Mouse (Mus musculus) c-Kit-positive CD71-negative TER-119-negative erythroid progenitor cells, embryonic 14.5 days (primary cell): ENCODE measurements around the gene Pcgf1.

Experiments used
- DNase-seq: peaks from one replicate; pipeline ENCODE4 v3.0.0-alpha.2; 2013; ENCODE audit warnings: low read depth

Pcgf1 gene

DNA sequence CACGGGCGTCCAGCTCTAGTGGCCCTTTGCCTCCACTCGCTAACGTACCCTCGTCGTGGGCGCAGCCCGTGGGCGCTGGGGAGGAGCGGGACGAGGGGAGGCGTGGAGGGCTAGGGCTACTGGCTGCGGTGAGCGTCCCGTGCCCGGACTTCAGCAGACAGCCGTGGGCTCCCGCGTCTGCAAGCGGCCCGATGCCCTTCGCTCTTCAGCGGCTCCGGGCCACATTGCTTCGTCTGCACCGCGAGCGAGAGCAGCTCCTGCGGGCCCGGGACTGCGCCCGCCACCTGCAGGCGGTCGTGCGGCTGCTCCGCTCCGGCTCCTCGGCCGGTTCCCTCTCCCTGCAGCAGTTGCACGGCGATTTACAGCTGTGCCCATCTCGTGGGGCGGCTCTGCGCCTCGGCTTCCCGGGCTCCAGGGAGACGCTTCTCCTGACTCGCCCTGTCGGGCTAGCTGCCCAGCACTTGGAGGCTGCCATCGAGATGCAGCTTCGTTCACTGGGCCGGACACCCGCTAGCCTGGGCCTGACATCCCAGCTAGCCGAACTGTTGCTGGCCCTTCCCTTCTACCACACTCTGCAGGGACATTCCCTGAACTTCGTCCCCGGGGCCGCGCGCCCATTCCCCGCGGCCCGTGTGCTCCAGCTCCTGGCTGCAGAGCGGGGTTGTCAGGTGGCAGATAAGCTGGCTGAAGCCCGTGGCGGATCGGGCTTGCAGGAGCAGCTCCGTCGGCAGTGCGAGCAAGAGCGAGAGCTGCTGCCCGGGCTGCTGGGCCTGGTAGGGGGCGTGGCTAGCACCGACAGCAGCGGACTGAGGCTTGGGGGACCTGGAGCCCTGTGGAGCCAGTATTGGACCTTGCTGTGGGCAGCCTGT is 24.3 kb downstream of the Pcgf1 start:
- DNase-seq, result no peak

DNA sequence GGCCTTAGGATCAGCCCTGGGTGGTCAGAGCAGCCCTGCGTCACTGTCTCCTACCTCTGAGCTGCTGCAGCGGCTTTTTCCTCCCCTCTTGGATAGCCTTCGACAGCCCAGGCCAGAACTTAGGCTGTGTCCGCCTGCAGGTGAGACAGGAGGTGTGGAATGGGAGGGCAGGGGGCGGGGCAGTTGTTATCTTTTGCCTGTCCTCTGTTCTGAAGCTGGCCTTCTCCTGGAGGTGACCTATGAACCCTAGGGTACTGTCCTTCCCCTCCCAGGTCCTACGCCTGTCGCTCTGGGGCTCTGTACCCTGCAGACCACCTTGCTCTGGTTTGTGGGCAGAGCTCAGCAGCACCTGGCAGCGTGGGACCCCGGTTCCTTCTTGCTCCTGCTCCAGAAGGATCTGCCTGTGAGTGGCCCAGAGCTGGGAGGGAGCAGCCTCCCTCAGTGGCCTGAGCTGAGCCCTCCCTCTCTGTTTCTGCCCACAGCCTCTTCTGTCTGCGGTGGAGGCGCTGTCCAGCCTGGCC is 25.5 kb downstream of the Pcgf1 start:
- DNase-seq, result no peak

DNA sequence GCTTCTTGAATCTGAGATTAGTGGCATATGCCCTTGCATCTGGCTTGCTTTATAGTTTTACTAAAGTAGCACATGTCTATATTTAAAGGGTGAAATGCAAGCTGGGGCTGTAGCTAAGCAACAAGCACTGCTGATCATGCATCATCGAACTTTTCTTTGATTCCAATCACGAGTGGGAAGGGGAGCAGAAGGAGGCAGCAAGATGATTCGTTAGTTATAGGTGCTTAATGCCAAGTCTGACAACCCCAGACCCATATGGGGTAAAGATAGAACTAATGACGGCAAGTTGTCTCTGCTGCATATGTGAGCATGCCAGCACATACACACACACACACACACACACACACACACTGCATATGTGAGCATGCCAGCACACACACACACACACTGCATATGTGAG is 26.5 kb downstream of the Pcgf1 start:
- no peak for DNase-seq

DNA sequence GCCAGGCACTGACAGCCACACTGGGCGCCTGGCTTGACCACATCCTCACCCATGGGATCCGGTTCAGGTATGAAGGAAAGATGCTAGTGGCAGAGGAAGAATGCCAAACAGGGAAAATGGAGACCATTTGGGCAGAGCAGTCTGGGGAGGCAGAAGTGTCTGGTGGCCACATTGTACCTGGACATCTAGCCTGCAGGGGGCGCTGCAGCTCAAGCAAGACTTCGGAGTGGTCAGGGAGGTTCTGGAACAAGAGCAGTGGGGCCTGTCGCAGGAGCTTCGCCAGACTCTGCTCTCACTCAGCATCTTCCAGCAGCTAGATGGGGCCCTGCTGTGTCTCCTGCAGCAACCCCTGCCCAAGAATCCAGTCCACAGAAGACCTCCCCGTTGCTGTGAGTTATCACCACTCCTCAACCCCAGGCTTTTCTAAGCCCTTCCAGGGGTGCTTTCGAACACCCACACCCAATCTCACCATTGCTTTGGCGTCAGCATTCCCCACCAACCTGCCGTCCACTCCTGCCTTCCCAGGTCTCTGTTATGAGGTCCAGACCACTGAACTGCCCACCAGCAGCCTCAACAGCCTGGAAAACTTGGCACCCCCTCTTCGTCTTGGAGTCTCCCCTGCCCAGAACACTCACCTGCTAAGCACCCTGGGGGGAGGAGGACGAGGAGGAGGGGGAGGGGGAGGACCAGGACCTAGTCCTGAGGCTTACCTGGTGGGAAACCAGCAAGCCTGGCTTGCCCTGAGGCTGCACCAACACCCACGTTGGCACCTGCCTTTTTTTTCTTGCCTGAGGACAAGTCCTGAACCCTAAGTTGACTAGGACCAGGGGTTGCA is 30.1 kb downstream of the Pcgf1 start:
- DNase-seq, result peak; percentile 82

DNA sequence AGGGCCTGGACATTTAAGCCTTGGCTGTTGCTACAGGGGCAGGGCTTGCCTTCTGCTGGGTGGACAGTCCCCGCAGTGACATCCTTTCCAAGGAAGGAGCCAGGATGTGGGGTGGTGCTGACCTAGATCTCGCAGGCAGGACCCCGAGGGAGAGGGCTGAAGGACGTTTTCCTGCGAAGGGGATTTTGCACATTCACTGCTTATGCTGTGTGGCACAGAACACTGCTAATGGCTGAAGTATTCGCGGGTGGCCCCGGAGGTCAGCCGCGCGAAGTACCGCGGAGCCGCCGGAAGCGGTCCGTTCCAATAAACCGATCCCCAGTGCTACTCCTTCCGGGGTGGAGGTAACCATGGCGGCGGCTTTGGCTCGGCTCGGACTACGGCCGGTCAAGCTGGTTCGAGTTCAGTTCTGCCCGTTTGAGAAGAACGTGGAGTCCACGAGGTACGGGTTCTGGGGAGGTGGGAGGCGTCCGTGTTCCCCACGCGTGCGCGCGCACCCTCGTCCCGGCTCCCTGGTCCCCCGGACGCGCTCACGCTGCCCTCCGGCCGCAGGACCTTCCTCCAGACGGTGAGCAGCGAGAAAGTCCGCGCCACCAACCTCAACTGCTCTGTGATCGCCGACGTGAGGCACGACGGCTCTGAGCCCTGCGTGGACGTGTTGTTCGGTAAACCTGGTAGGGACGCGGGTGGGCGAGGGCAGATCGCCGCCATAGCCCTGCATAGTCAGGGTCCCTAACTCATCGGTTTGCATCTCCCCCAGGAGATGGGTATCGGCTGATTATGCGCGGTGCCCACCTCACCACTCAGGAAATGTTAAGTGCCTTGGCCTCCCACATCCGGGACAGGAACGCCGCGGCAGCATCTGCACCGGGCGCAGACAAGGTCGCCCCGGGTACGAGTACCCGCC is 31.3 kb downstream of the Pcgf1 start, which contains the start of gene Mrpl53:
Gene Mrpl53 (plus strand): TSS at position 279 of the 907 bp plus-strand sequence.
- no peak for DNase-seq

DNA sequence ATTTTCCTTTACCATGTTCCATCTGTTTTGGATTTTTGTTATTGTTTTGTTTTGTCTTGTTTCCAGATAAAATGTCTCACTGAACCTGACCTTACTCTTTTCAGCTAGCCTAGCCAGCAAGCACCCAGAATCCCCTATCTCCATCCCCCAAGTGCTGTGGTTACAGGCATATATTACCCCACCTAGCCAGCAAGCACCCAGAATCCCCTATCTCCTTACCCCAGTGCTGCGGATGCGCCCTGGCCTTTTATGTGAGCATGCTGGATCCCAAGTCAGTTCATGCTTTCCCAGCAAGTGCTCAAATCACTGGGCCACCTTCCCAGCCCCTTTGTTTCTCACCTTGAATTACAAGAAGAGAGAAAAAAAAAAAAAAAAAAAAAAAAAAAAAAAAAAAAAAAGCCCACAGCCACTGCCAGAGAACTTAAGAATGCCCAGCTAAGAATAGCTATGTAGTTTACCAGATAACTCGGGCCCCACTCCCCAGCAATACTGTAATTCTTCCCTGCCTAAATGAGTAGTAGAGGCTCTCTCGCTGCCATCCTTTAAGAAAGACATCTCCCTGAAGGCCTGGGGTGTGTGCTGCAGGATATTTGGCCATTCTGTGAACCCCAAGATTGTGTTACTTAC is 34.0 kb downstream of the Pcgf1 start:
- DNase-seq, result no peak

DNA sequence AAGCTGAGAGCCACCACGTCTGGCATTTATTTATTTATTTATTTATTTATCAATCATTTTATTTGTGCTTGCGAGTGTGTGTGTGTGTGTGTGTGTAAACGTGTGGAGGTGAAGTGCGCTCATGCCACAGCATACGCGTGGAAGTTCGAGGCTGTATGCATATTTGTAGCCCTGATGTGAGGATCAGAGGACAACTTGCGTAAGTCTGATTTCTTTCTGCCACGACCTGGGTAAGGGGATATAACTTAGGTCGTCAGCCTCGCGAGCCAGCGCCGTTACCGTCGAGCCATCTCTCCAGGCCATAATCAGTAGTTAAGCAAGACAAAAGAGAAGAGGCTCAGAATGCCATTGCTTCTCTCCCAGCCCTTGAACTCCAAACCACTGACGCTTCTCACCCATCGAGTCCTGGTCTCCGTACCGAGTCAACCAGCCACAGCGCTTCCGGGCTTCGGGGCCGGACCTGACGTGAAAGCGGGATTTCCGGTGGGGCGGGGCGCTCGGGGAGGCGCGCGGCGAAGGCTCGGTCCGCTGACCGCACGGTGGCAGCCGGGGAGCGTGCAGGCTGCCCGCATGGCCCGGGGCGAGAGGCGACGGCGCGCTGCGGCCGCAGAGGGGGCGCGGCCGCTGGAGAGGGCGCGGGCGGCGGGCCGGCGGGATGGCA is 37.5 kb downstream of the Pcgf1 start, which contains the start of gene Mogs:
Gene Mogs (plus strand): TSS at position 486 of the 661 bp plus-strand sequence.
- peak; percentile 89 for DNase-seq

DNA sequence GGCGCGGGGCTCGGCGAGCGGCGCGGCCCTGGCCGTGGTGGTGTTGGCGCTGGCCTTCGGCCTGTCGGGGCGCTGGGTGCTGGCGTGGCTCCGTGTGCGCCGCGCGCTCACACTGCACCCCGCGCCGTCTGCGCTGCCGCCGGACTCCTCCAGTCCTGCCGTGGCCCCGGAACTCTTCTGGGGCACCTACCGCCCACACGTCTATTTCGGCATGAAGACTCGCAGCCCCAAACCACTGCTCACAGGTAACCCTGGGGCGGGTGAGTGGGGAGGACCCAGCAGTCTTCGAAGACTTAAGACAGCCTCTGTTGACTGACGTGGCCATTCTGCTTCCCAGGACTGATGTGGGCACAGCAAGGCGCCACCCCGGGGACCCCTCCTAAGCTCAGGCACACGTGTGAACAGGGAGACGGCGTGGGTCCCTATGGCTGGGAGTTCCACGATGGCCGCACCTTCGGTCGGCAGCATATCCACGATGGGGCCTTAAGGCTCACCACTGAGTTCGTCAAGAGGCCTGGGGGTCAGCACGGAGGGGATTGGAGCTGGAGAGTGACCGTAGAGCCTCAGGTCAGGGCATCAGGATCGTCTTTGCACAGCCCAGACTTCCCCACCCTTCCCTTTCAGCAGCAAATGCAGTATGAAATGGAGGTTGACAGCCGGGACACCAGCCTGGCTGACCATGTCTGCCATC is 38.2 kb downstream of the Pcgf1 start:
- DNase-seq, result no peak

DNA sequence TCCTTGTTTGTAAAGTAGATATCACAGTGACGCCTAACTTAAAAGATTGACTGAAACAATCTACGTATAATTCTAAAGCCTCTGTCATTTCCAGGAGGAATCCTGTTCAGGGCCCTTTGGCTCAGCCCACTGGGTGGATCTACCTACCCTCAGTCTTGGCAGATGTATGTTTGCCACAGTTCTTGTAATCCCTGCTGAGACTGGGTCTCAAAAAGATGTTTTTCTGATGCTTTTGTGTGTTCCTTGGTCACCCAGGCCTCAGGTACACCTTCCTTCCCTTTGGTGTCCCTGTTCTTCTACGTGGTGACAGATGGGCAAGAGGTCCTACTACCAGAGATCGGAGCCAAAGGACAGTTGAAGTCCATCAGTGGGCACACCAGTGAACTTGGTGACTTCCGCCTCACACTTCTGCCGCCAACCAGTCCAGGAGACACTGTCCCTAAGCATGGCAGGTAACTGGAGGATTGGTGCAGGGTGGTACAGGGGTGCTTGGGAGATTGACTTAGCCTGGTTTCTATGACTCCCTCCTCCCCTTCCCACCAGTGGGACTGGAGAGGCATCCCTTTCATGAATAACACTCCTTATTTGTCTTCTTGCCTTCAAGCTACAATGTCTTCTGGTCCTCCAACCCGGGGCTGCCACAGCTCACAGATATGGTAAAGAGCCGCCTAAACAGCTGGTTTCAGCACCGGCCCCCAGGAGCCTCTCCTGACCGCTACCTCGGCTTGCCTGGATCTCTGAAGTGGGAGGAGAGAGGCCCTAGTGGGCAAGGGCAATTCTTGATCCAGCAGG is 38.9 kb downstream of the Pcgf1 start:
- DNase-seq, result no peak

DNA sequence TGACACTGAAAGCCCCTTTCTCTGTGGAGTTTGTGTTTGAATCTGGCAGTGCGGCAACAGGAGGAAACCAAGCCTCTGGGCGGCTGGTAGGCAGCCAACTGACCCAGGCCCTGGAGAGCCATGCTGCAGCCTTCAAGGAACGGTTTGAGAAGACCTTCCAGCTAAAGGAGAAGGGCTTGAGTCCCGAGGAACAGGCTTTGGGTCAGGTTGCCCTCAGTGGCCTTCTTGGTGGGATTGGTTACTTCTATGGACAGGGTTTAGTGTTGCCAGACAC is 39.4 kb downstream of the Pcgf1 start:
- DNase-seq, result no peak

DNA sequence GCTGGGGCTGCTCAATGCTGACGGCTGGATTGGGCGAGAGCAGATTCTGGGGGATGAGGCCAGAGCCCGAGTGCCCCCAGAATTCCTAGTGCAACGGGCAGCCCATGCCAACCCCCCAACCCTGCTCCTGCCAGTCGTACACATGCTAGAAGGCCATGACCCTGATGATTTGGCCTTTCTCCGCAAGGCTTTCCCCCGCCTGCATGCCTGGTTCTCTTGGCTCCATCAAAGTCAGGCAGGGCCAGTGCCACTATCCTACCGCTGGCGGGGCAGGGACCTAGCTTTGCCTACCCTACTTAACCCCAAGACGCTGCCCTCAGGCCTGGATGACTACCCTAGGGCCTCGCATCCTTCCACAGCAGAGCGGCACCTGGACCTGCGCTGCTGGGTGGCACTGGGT is 39.9 kb downstream of the Pcgf1 start:
- no peak for DNase-seq

DNA sequence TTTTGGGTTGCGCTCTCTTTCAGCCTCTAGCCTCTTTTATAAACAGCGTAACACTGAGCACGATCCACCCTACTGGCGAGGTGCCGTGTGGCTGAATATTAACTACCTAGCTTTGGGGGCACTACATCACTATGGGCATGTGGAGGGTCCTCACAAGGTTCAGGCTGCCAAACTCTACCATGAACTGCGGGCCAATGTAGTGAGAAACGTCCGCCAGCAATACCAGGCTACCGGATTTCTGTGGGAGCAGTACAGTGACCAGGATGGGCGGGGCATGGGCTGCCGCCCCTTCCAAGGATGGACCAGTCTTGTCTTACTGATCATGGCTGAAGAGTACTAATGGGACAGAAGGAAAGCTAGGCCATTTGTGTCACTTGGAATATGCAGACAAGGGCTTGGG is 40.7 kb downstream of the Pcgf1 start:
- DNase-seq, result no peak

DNA sequence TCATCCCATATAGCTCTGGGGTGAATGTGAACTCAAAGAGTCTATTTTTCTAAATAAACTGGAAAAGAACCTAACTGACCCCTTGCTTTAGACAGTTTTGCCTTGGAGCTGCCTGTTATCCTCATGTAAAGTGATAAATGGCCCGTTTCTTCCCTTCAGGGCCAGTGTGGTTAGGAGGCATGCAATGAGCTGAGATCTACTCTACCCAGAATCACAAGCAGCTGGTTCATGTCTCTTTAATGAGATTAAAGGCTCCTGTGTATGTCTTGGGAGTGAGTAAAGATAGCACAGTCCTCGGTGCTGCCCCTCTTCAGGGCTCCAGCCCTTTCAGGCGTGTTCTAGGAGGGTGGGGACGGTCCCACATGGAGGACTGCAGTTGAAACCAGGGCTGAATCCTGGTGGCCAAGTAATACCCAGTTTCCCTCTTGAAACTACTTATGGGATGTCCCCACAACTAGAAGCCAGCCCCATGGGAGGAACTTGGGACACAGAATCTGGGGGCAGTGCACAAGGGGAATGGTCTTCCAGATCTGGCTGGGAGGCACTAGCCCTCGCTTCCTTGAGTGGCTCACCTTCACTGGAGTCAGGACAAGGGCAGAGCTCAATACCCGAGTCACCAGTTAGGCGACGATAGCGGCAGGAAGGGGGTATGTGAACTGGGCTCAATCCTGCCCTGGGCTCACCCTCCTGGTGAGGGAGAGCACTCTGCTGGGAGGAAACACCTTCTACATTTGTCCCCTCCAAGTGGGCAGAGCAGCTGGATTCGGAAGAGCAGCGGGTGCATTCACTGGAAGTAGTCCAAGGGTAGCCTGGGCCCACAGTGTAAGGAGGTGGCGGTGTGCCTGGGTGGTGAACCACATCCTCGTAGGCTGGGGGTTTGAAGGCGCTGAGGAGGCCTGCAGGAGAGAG is 41.4 kb downstream of the Pcgf1 start:
- DNase-seq, result no peak

DNA sequence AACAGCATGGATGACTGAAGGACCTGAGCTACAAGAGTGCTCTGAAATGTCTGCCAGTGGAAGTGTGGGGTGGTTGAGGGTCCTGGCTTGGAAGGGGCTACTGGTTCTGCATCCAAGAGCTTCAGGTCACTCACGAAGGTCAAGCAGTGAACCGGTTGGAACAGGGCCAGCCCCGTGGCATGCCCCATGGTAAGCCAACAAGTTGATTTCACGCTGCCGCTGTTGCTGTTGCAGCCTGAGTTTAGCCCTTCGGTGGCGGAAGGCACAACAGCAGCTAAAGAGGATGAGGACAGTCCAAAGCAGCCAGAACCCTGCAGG is 42.0 kb downstream of the Pcgf1 start:
- no peak for DNase-seq

DNA sequence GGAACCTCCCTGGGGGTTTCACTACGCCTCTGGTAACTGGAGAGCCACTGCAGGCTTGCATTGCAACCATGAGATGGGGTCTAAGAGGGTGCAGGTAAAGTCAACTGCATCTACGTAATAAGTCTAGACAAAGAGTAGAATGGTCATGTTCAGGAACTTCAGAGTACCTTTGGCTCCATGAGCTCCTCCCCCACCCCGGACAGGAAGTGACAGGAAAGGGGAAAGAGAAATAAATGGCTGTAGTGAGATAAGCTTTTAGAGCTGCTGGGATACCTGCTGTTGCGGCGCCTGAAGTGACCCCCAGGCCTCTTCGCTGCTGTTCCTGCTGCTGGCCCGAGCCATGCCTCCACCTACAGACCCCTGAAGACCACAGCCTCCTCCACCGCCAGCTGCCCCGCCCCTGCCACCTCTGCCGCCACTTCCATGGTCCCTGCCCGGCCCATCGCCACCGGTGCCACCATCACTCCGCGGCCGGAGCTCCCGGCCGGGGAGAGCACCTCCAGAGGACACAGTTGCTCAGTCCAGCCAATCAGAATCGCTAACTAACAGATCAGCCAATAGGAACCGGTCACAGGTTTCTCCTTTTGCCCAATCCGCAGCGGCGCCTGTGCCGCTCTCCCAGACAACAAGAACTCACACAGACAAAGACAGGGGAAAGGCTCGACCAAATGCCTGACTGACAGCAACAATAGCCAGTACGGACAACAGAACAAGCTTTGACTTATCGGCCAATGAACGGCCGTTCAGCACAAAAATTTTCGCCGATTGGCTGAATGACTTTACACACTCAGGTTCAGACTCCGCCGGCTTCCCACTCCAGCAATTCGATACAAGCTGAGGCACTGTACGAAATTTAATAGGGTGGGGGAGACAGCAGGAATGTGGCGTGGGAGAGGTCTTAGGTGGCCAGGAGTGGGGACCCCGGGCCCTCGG is 43.5 kb downstream of the Pcgf1 start, which contains the start of gene Wbp1:
Gene Wbp1 (minus strand): TSS at position 630 of the 933 bp plus-strand sequence.
- peak; percentile 95 for DNase-seq

DNA sequence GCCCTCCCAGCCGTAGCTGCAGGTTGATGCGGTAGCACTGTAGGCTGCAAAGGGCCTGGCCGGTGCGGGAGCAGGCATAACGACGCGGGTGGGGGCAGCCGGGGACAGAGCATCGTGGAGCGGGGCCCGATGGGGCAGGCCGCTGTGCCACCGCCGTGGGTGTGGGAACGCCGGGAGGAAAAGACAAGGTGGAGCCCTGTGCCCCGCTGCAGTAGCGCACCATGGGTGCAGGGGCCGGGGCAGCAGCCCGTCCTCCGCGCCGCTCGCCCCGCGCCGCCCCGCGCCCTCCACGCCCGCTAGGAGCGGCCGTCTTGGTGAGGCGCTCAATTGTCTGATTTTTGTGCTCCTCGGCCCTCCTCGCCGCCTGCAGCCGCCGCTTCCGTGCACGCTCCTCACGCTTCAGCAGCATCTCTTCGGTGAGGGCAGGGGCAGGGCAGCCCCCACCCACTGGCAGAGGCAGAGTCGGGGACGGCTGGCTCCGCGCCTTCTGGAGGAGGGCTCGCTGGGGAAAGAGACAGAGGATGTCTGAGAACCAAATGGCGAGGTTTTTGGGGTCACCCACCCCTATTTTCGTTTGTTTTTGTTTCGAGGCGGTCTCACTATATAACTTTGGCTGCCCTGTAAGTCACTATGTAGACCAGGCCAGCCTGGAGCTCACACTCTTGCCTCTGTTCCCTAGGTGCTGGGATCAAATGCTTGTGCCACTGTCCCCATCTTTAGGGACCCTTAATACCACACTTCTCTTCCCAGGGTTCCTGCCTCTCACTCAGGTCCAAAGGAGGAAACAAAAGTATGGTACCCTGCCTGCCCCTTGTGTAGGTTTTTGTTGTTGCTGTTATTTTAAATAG is 44.4 kb downstream of the Pcgf1 start:
- DNase-seq, result no peak
